Mouse (Mus musculus) midbrain, embryonic 15.5 days (tissue): ENCODE results near the gene Hcar1. TPM values are rescaled to one million over a fixed set of nuclear protein-coding genes. Genes with fewer than 3 reads are reported as not detected.

Source experiments
- polyA plus RNA-seq: library from polyadenylated mRNA; unstranded; fragments of >200 nt; fragmentation: Nextera tagmentation; extraction: Ambion mirVana; gene quantifications from 2 replicates; pipeline ENCODE4 v1.2.1, GENCODE M21; 2015

Gene Hcar1
- polyA plus RNA-seq, 1 experiment from 2014 or later, result 0.65 TPM

Other genes with a start within 250 kb of the Hcar1 start
- 85.5 and 91.5 TPM in 2 replicates for gene Clip1, start 195.4 kb downstream of the Hcar1 start, polyA plus RNA-seq
- gene Zcchc8, start 158.9 kb downstream of the Hcar1 start, polyA plus RNA-seq, result 68.0 and 69.7 TPM in 2 replicates
- gene Rsrc2, start 130.6 kb downstream of the Hcar1 start, polyA plus RNA-seq, result 127 and 147 TPM in 2 replicates
- 3.8 and 3.9 TPM in 2 replicates for gene Kntc1, start 130.3 kb downstream of the Hcar1 start, polyA plus RNA-seq
- gene Hcar2, start 14.5 kb downstream of the Hcar1 start, polyA plus RNA-seq, result not detected in 2 replicates
- 114 and 129 TPM in 2 replicates for gene Denr, start 27.2 kb upstream of the Hcar1 start, polyA plus RNA-seq
- 5.4 and 7.6 TPM in 2 replicates for gene Gm43518, start 47.4 kb upstream of the Hcar1 start, polyA plus RNA-seq
- gene Ccdc62, start 50.7 kb upstream of the Hcar1 start, polyA plus RNA-seq, result 4.4 and 6.7 TPM in 2 replicates
- 29.8 and 30.7 TPM in 2 replicates for gene Hip1r, start 93.6 kb upstream of the Hcar1 start, polyA plus RNA-seq
- gene Vps37b, start 152.2 kb upstream of the Hcar1 start, polyA plus RNA-seq, result 66.7 and 73.7 TPM in 2 replicates
- gene Abcb9, start 215.8 kb upstream of the Hcar1 start, polyA plus RNA-seq, result 16.0 and 17.7 TPM in 2 replicates
- gene Ogfod2, start 232.3 kb upstream of the Hcar1 start, polyA plus RNA-seq, result 37.7 and 38.0 TPM in 2 replicates
- gene Arl6ip4, start 236.1 kb upstream of the Hcar1 start, polyA plus RNA-seq, result 79.6 and 81.1 TPM in 2 replicates